In the genomic region with DNA sequence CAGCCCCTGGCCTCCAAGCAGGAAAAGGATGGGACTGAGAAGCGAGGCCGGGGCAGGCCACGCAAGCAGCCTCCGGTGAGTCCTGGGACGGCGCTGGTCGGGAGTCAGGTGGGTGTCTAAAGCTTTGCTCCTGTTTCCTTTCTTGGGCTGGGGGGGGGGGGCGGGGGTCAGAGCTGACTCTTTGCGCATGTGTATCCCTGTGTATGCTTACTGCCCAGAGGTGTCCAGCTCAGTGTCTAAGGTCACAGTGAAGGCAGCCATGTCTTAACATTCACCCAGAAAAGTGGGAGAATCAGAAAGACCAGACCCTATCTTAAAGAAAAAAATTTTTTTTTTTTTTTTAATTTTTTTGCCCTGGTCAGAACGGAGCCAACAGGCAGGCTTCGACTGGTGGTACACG, we compare ENCODE assay signal across 11 mouse cellular contexts. TPM values are rescaled to one million over a fixed set of nuclear protein-coding genes. Genes with fewer than 3 reads are reported as not detected.
A peak's percentile ranks its signal among the peaks of the same experiment; 100 is the strongest.
DNase-seq lines count a peak whose midpoint lies in the region; ATAC-seq and TF ChIP-seq lines count a peak whose summit lies in the region.
"Had no signal": no experiment of that assay in that cellular context is flagged by ENCODE, and none has a peak within 500 bp of the region (broad histone marks: within the 10 kb centered on the region; RNA-seq: fewer than 3 reads in every experiment).

No protein-coding gene starts in this region.

- H3K4me3 ChIP-seq in forebrain, embryonic 13.5 days = no peak overlapping the region
- no peak overlapping the region for H3K4me3 ChIP-seq in forebrain, embryonic 15.5 days
- H3K4me3 ChIP-seq in midbrain, embryonic 11.5 days (ENCODE audit: low read depth, low read length) = no peak overlapping the region
- H3K4me3 ChIP-seq in midbrain, embryonic 16.5 days (ENCODE audit: low read depth, low read length) = no peak overlapping the region
- H3K4me3 ChIP-seq in intestine, embryonic 14.5 days (ENCODE audit: low read depth, low read length) = no peak overlapping the region
- peak overlapping the region; percentile 38 for H3K4me3 ChIP-seq in myocyte

- no peak overlapping the region for H3ac ChIP-seq in myocyte (ENCODE audit: control insufficient read depth, insufficient read length)

- no peaks in the 10 kb centered on the region for H3K9me3 ChIP-seq in forebrain, embryonic 13.5 days (replicated peaks)
- H3K9me3 ChIP-seq in forebrain, embryonic 15.5 days = no peaks in the 10 kb centered on the region
- no peaks in the 10 kb centered on the region for H3K9me3 ChIP-seq in midbrain, embryonic 11.5 days (ENCODE audit: control insufficient read depth, low read length)
- no peaks in the 10 kb centered on the region for H3K9me3 ChIP-seq in midbrain, embryonic 16.5 days (replicated peaks; ENCODE audit: control insufficient read depth, low read length, poor library complexity, severe bottlenecking)
- H3K9me3 ChIP-seq in intestine, embryonic 14.5 days (ENCODE audit: control insufficient read depth, low read length) = no peaks in the 10 kb centered on the region
- H3K9me3 ChIP-seq: heart, embryonic 13.5 days had no signal

- peaks cover 27% of the 10 kb centered on the region for H3K79me2 ChIP-seq in myocyte (ENCODE audit: control insufficient read depth, insufficient read depth)

- no peak for TF ChIP-seq POLR2A in myocyte (IDR thresholded peaks at IDR 0.05; ENCODE audit: insufficient read length, low read depth)

- peaks cover 52% of the 10 kb centered on the region for H3K4me1 ChIP-seq in forebrain, embryonic 13.5 days
- H3K4me1 ChIP-seq in forebrain, embryonic 15.5 days = peaks cover 44% of the 10 kb centered on the region
- H3K4me1 ChIP-seq in midbrain, embryonic 11.5 days (ENCODE audit: control insufficient read depth, insufficient read depth, low read length) = peaks cover 47% of the 10 kb centered on the region
- peaks cover 32% of the 10 kb centered on the region for H3K4me1 ChIP-seq in midbrain, embryonic 16.5 days (ENCODE audit: control insufficient read depth, insufficient read depth, low read length)
- H3K4me1 ChIP-seq in intestine, embryonic 14.5 days (replicated peaks; ENCODE audit: control insufficient read depth, insufficient read depth, low read length) = peaks cover 20% of the 10 kb centered on the region

- no peak for DNase-seq in midbrain, embryonic 11.5 days (ENCODE audit: low spot score, missing footprints)
- DNase-seq in intestine, embryonic 14.5 days (ENCODE audit: low spot score) = no peak
- no peak for DNase-seq in ovary, adult 18-20 months (ENCODE audit: low spot score)
- no peak for DNase-seq in layer of hippocampus, postnatal 10 days (ENCODE audit: low spot score in 2 of 2)
- DNase-seq: cerebellum, postnatal 36 days had no signal

- WGBS in forebrain, embryonic 13.5 days = 87% methylated on average over 11 of the region's 12 CpGs
- WGBS in forebrain, embryonic 15.5 days = 76% methylated on average over 12 of the region's 12 CpGs
- WGBS in midbrain, embryonic 11.5 days = 72% methylated on average over 9 of the region's 12 CpGs
- WGBS in midbrain, embryonic 16.5 days = 73% methylated on average over 9 of the region's 12 CpGs
- WGBS in intestine, embryonic 14.5 days = 64% methylated on average over 12 of the region's 12 CpGs

- no peak overlapping the region for H3K9ac ChIP-seq in forebrain, embryonic 13.5 days
- H3K9ac ChIP-seq in forebrain, embryonic 15.5 days (replicated peaks) = no peak overlapping the region
- H3K9ac ChIP-seq in midbrain, embryonic 11.5 days (ENCODE audit: low read length) = no peak overlapping the region
- H3K9ac ChIP-seq in midbrain, embryonic 16.5 days (ENCODE audit: low read depth, low read length) = no peak overlapping the region
- H3K9ac ChIP-seq in intestine, embryonic 14.5 days (ENCODE audit: low read length) = no peak overlapping the region

- peak overlapping the region; percentile 85; the same call in 1 of the 2 replicates for H3K4me2 ChIP-seq in forebrain, embryonic 13.5 days
- no peak overlapping the region for H3K4me2 ChIP-seq in forebrain, embryonic 15.5 days (replicated peaks)
- peak overlapping the region; percentile 76; the same call in 1 of the 2 replicates for H3K4me2 ChIP-seq in midbrain, embryonic 11.5 days
- no peak overlapping the region for H3K4me2 ChIP-seq in midbrain, embryonic 16.5 days (ENCODE audit: low read length)
- H3K4me2 ChIP-seq in intestine, embryonic 14.5 days (ENCODE audit: low read length) = peak overlapping the region; percentile 69; the same call in 1 of the 2 replicates
- H3K4me2 ChIP-seq in myocyte (ENCODE audit: low read depth) = peak overlapping the region; percentile 80

- no peak for ATAC-seq in forebrain, embryonic 13.5 days
- no peak for ATAC-seq in forebrain, embryonic 15.5 days (replicated peaks)
- no peak for ATAC-seq in midbrain, embryonic 11.5 days (ENCODE audit: low FRiP score)
- ATAC-seq in midbrain, embryonic 16.5 days = no peak
- ATAC-seq in intestine, embryonic 14.5 days (replicated peaks; ENCODE audit: low FRiP score, low TSS enrichment, low read depth) = no peak

- peaks cover 18% of the 10 kb centered on the region for H3K36me3 ChIP-seq in forebrain, embryonic 13.5 days (ENCODE audit: poor library complexity, severe bottlenecking)
- no peaks in the 10 kb centered on the region; the same call in none of the 2 replicates for H3K36me3 ChIP-seq in forebrain, embryonic 15.5 days
- no peaks in the 10 kb centered on the region for H3K36me3 ChIP-seq in midbrain, embryonic 11.5 days (ENCODE audit: control insufficient read depth, insufficient read depth, low read length)
- H3K36me3 ChIP-seq in midbrain, embryonic 16.5 days (ENCODE audit: control insufficient read depth, insufficient read depth, low read length) = peaks cover 4% of the 10 kb centered on the region
- H3K36me3 ChIP-seq in intestine, embryonic 14.5 days (ENCODE audit: control insufficient read depth, insufficient read depth, low read length) = peaks cover 17% of the 10 kb centered on the region; the same call in 1 of the 2 replicates
- H3K36me3 ChIP-seq in myocyte (ENCODE audit: control insufficient read depth, insufficient read depth) = no peaks in the 10 kb centered on the region

- no peak overlapping the region for H3K27ac ChIP-seq in forebrain, embryonic 13.5 days
- no peak overlapping the region for H3K27ac ChIP-seq in forebrain, embryonic 15.5 days (replicated peaks)
- no peak overlapping the region for H3K27ac ChIP-seq in midbrain, embryonic 11.5 days (ENCODE audit: low read depth, low read length)
- H3K27ac ChIP-seq in midbrain, embryonic 16.5 days (ENCODE audit: low read length) = no peak overlapping the region
- H3K27ac ChIP-seq in intestine, embryonic 14.5 days (ENCODE audit: low read depth) = no peak overlapping the region
- H3K27ac ChIP-seq: kidney, postnatal 0 days had no signal

- H3K27me3 ChIP-seq in forebrain, embryonic 13.5 days = no peaks in the 10 kb centered on the region; the same call in 1 of the 2 replicates
- H3K27me3 ChIP-seq in forebrain, embryonic 15.5 days = peaks cover 6% of the 10 kb centered on the region; the same call in 1 of the 2 replicates
- H3K27me3 ChIP-seq in midbrain, embryonic 11.5 days (ENCODE audit: control insufficient read depth, insufficient read depth, low read length) = no peaks in the 10 kb centered on the region
- H3K27me3 ChIP-seq in midbrain, embryonic 16.5 days (ENCODE audit: control insufficient read depth, insufficient read depth, low read depth, low read length) = peaks cover 9% of the 10 kb centered on the region
- no peaks in the 10 kb centered on the region for H3K27me3 ChIP-seq in intestine, embryonic 14.5 days (replicated peaks; ENCODE audit: control insufficient read depth, insufficient read depth, low read length)
- no peaks in the 10 kb centered on the region for H3K27me3 ChIP-seq in myocyte (ENCODE audit: control insufficient read depth, insufficient read depth, insufficient read length)
- H3K27me3 ChIP-seq: heart, embryonic 13.5 days had no signal

TF ChIP-seq in myocyte, 11 proteins besides CTCF, POLR2A, EP300 and RAD21:
- TF ChIP-seq SRF (IDR thresholded peaks at IDR 0.05; ENCODE audit: control insufficient read depth, insufficient read length, low read depth) = no peak
- TF ChIP-seq USF1 (IDR thresholded peaks at IDR 0.05; ENCODE audit: low read depth) = no peak

RNA-seq across cellular contexts. Expression of a gene that starts 3.3 kb away (rescaled TPM):
- polyA plus RNA-seq in forebrain, embryonic 13.5 days (2015; fragmentation: Nextera tagmentation; extraction: Ambion mirVana) = 147 and 165 TPM in 2 replicates
- 106 and 121 TPM in 2 replicates for polyA plus RNA-seq in forebrain, embryonic 15.5 days (2015; fragmentation: Nextera tagmentation; extraction: Ambion mirVana)
- 354 and 406 TPM in 2 replicates for polyA plus RNA-seq in midbrain, embryonic 11.5 days (2014; fragmentation: Nextera tagmentation; extraction: Ambion mirVana)
- 124 and 134 TPM in 2 replicates for polyA plus RNA-seq in midbrain, embryonic 16.5 days (2015; fragmentation: Nextera tagmentation; extraction: Ambion mirVana)
- 384 and 389 TPM in 2 replicates for polyA plus RNA-seq in intestine, embryonic 14.5 days (2014; fragmentation: Nextera tagmentation; extraction: Ambion mirVana)
- 60.9 TPM for polyA plus RNA-seq in myocyte (2012; fragmentation: generic; extraction: Trizol)
- total RNA-seq in layer of hippocampus, postnatal 10 days (2021) = 10 to 100 TPM; 35.1 to 35.6 TPM

RNA-seq across cellular contexts. Expression of a gene that starts 6.0 kb away (rescaled TPM):
- 22.2 and 25.2 TPM in 2 replicates for polyA plus RNA-seq in forebrain, embryonic 13.5 days (2015; fragmentation: Nextera tagmentation; extraction: Ambion mirVana)
- 34.8 and 37.4 TPM in 2 replicates for polyA plus RNA-seq in forebrain, embryonic 15.5 days (2015; fragmentation: Nextera tagmentation; extraction: Ambion mirVana)
- 14.8 and 20.2 TPM in 2 replicates for polyA plus RNA-seq in midbrain, embryonic 11.5 days (2014; fragmentation: Nextera tagmentation; extraction: Ambion mirVana)
- 55.4 and 65.8 TPM in 2 replicates for polyA plus RNA-seq in midbrain, embryonic 16.5 days (2015; fragmentation: Nextera tagmentation; extraction: Ambion mirVana)
- polyA plus RNA-seq in intestine, embryonic 14.5 days (2014; fragmentation: Nextera tagmentation; extraction: Ambion mirVana) = 37.1 and 37.4 TPM in 2 replicates
- 46.0 TPM for polyA plus RNA-seq in myocyte (2012; fragmentation: generic; extraction: Trizol)
- 10 to 100 TPM; 61.4 to 72.2 TPM for total RNA-seq in layer of hippocampus, postnatal 10 days (2021)

RNA-seq across cellular contexts. Expression of a gene that starts 38.4 kb away (rescaled TPM):
- polyA plus RNA-seq in forebrain, embryonic 13.5 days (2015; fragmentation: Nextera tagmentation; extraction: Ambion mirVana) = 2.2 and 2.4 TPM in 2 replicates
- 2.4 and 3.0 TPM in 2 replicates for polyA plus RNA-seq in forebrain, embryonic 15.5 days (2015; fragmentation: Nextera tagmentation; extraction: Ambion mirVana)
- polyA plus RNA-seq in midbrain, embryonic 11.5 days (2014; fragmentation: Nextera tagmentation; extraction: Ambion mirVana) = 3.5 and 3.6 TPM in 2 replicates
- 7.5 and 11.0 TPM in 2 replicates for polyA plus RNA-seq in midbrain, embryonic 16.5 days (2015; fragmentation: Nextera tagmentation; extraction: Ambion mirVana)
- 0.20 and 0.22 TPM in 2 replicates for polyA plus RNA-seq in intestine, embryonic 14.5 days (2014; fragmentation: Nextera tagmentation; extraction: Ambion mirVana)
- not detected for polyA plus RNA-seq in myocyte (2012; fragmentation: generic; extraction: Trizol)
- total RNA-seq in layer of hippocampus, postnatal 10 days (2021) = 10 to 100 TPM; 12.2 to 16.1 TPM

Comparison
In these comparisons a context has a peak if more than half of its experiments do, and no peak if none do; other contexts are left out.
1. H3K4me2 ChIP-seq: peak in forebrain, embryonic 13.5 days (single experiment), midbrain, embryonic 11.5 days (single experiment), intestine, embryonic 14.5 days (single experiment) and myocyte (single experiment); none in forebrain, embryonic 15.5 days (single experiment) and midbrain, embryonic 16.5 days (single experiment).